Mouse (Mus musculus) activated CD4-positive, CD25-positive, alpha-beta regulatory T cell, adult 4 months (primary cell): ENCODE results near the gene Lipi. TPM values are rescaled to one million over a fixed set of nuclear protein-coding genes. Genes with fewer than 3 reads are reported as not detected.

Source experiments
- ATAC-seq: one replicate; pipeline ENCODE4 v1.8.0; 2017
- polyA plus RNA-seq, 2 experiments: library from polyadenylated mRNA; unstranded; fragments of 100-300 nt; shearing (Covaris generic); gene quantifications; one replicate each; pipeline ENCODE4 v1.2.1; 2017

The Lipi gene
- not detected for polyA plus RNA-seq

- ATAC-seq, result no peak
These were observed at the start of gene Lipi for GRCm38 (mm10) chr16:75585961-75586360. Gene Lipi, minus strand, starts transcription at chr16:75586061.

GRCm38 (mm10) chr16:75627862-75628261 is 42.0 kb upstream of the Lipi start:
- ATAC-seq, result no peak

GRCm38 (mm10) chr16:75617651-75618349 is 31.9 kb upstream of the Lipi start:
- peak; percentile 72 for ATAC-seq

GRCm38 (mm10) chr16:75612561-75612960 is 26.7 kb upstream of the Lipi start:
- ATAC-seq, result no peak

- ATAC-seq, result no peak
These were observed 20.6 kb upstream of the Lipi start for GRCm38 (mm10) chr16:75606415-75606814.

- ATAC-seq, result peak; percentile 37
These were observed 7.8 kb upstream of the Lipi start for GRCm38 (mm10) chr16:75593501-75594183.

GRCm38 (mm10) chr16:75592671-75593500 is 7.0 kb upstream of the Lipi start, which contains the start of gene Rbm11:
Gene Rbm11, plus strand, starts transcription at chr16:75592844.
- ATAC-seq, result peak; percentile 79

GRCm38 (mm10) chr16:75586466-75586865 is 605 bp upstream of the Lipi start:
- ATAC-seq, result no peak

GRCm38 (mm10) chr16:75582279-75582678 is 3.6 kb downstream of the Lipi start:
- ATAC-seq, result no peak

- no peak for ATAC-seq
These were observed 23.0 kb downstream of the Lipi start for GRCm38 (mm10) chr16:75562910-75563309.

- ATAC-seq, result no peak
These were observed 40.6 kb downstream of the Lipi start for GRCm38 (mm10) chr16:75545310-75545709.

- no peak for ATAC-seq
These were observed 47.9 kb downstream of the Lipi start for GRCm38 (mm10) chr16:75537784-75538565.

- ATAC-seq, result no peak
These were observed 54.2 kb downstream of the Lipi start for GRCm38 (mm10) chr16:75531705-75532104.

- no peak for ATAC-seq
These were observed 89.3 kb downstream of the Lipi start for GRCm38 (mm10) chr16:75496568-75496967.

Other genes starting within 250 kb of the Lipi start
- gene Rbm11, start 6.8 kb upstream of the Lipi start, polyA plus RNA-seq, result 1 to 10 TPM; 1.1 to 1.7 TPM
- 10 to 100 TPM; 12.1 to 13.7 TPM for gene Hspa13, start 181.0 kb upstream of the Lipi start, polyA plus RNA-seq